Mouse (Mus musculus): ENCODE measurements around the gene C1qtnf5. TPM values are rescaled to one million over a fixed set of nuclear protein-coding genes. Genes with fewer than 3 reads are reported as not detected.

The C1qtnf5 gene
- polyA plus RNA-seq, 1 experiment from 2014 or later, result 9.8 TPM

- Histone ChIP-seq H3K4me3 (ENCODE audit: low read depth, low read length) (no peak overlapping the region), H3K4me1 (ENCODE audit: insufficient read depth, low read depth, low read length) (no peaks in the 10 kb centered on the region), H3K27ac (ENCODE audit: low read length) (no peak overlapping the region), H3K4me2 (replicated peaks; ENCODE audit: low read depth, low read length) (no peak overlapping the region), H3K36me3 (ENCODE audit: insufficient read depth, low read length) (peaks cover 10% of the 10 kb centered on the region), H3K27me3 (replicated peaks; ENCODE audit: insufficient read depth, low read length) (no peaks in the 10 kb centered on the region), H3K9me3 (ENCODE audit: low read length) (no peaks in the 10 kb centered on the region), H3K9ac (replicated peaks; ENCODE audit: low read depth) (no peak overlapping the region)
- no peak for ATAC-seq
- no peak for DNase-seq (ENCODE audit: low spot score)
- no peak for TF ChIP-seq EP300 (IDR thresholded peaks at IDR 0.05)
- TF ChIP-seq CTCF (IDR thresholded peaks at IDR 0.05), result no peak
Measured at GRCm38 (mm10) chr9:44144718-44145060, 37.6 kb downstream of the C1qtnf5 start.

DNA sequence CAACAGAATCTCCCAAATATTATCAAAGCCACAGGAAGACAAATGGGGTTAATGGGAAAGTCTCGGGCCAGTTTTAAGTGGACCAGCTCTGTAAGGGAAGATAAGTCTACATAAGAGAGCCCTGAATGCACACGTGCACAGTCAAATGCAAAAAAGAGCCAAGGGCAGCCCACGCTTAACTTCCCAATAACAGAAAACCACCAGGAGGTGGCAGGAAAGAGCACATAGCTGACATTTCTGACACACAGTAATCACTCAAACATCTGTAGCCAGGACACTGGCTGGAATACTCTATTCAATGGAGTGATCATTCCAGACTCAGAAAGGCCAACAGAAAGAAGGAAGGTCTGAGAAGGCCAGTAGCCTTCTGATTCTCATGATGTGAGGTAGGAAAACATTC is 40.2 kb downstream of the C1qtnf5 start:
- H3K4me1 ChIP-seq (ENCODE audit: insufficient read depth, low read depth, low read length), result no peaks in the 10 kb centered on the region
- WGBS, result 43% methylated on average over 3 of the region's 3 CpGs
- H3K4me2 ChIP-seq (replicated peaks; ENCODE audit: low read depth, low read length), result no peak overlapping the region
- no peaks in the 10 kb centered on the region for H3K9me3 ChIP-seq (ENCODE audit: low read length)
- no peak overlapping the region for H3K4me3 ChIP-seq (ENCODE audit: low read depth, low read length)
- H3K27me3 ChIP-seq (replicated peaks; ENCODE audit: insufficient read depth, low read length), result no peaks in the 10 kb centered on the region
- no peak overlapping the region for H3K27ac ChIP-seq (ENCODE audit: low read length)
- DNase-seq (ENCODE audit: low spot score), result peak; percentile 34
- peak; percentile 25; the same call in 1 of the 2 replicates for ATAC-seq
- H3K9ac ChIP-seq (replicated peaks; ENCODE audit: low read depth), result no peak overlapping the region
- TF ChIP-seq CTCF (IDR thresholded peaks at IDR 0.05), result peak; percentile 73
- TF ChIP-seq EP300 (IDR thresholded peaks at IDR 0.05), result no peak
- no peaks in the 10 kb centered on the region; the same call in 1 of the 2 replicates for H3K36me3 ChIP-seq (ENCODE audit: insufficient read depth, low read length)

Other genes with a start within 250 kb of the C1qtnf5 start
- 2.9 and 5.0 TPM in 2 replicates for gene Thy1, start 63.9 kb upstream of the C1qtnf5 start, polyA plus RNA-seq (2015; fragmentation: Nextera tagmentation; extraction: Ambion mirVana)
- 11.0 TPM in 2 replicates for gene Usp2, start 40.2 kb upstream of the C1qtnf5 start, polyA plus RNA-seq (2015; fragmentation: Nextera tagmentation; extraction: Ambion mirVana)
- gene Mfrp, start 5.5 kb upstream of the C1qtnf5 start, polyA plus RNA-seq (2015; fragmentation: Nextera tagmentation; extraction: Ambion mirVana), result 0.08 TPM in 1 of 2 replicates, not detected in the other
- gene Gm49380, start 6.3 kb downstream of the C1qtnf5 start, polyA plus RNA-seq (2015; fragmentation: Nextera tagmentation; extraction: Ambion mirVana), result 0.29 and 0.30 TPM in 2 replicates
- 18.8 and 19.0 TPM in 2 replicates for gene Rnf26, start 6.3 kb downstream of the C1qtnf5 start, polyA plus RNA-seq (2015; fragmentation: Nextera tagmentation; extraction: Ambion mirVana)
- gene Mcam, start 27.2 kb downstream of the C1qtnf5 start, polyA plus RNA-seq (2015; fragmentation: Nextera tagmentation; extraction: Ambion mirVana), result 113 and 116 TPM in 2 replicates
- 6.8 and 9.3 TPM in 2 replicates for gene Cbl, start 126.8 kb downstream of the C1qtnf5 start, polyA plus RNA-seq (2015; fragmentation: Nextera tagmentation; extraction: Ambion mirVana)
- gene Ccdc153, start 133.4 kb downstream of the C1qtnf5 start, polyA plus RNA-seq (2015; fragmentation: Nextera tagmentation; extraction: Ambion mirVana), result 59.6 and 60.0 TPM in 2 replicates
- 0.13 TPM in 1 of 2 replicates, not detected in the other for gene Pdzd3, start 144.2 kb downstream of the C1qtnf5 start, polyA plus RNA-seq (2015; fragmentation: Nextera tagmentation; extraction: Ambion mirVana)
- 9.4 and 10.1 TPM in 2 replicates for gene Nlrx1, start 161.4 kb downstream of the C1qtnf5 start, polyA plus RNA-seq (2015; fragmentation: Nextera tagmentation; extraction: Ambion mirVana)
- gene Abcg4, start 181.4 kb downstream of the C1qtnf5 start, polyA plus RNA-seq (2015; fragmentation: Nextera tagmentation; extraction: Ambion mirVana), result 0.47 and 0.63 TPM in 2 replicates
- gene Hinfp, start 198.4 kb downstream of the C1qtnf5 start, polyA plus RNA-seq (2015; fragmentation: Nextera tagmentation; extraction: Ambion mirVana), result 10.0 and 11.3 TPM in 2 replicates
- gene C2cd2l, start 213.0 kb downstream of the C1qtnf5 start, polyA plus RNA-seq (2015; fragmentation: Nextera tagmentation; extraction: Ambion mirVana), result 8.1 and 10.3 TPM in 2 replicates
- gene Dpagt1, start 218.8 kb downstream of the C1qtnf5 start, polyA plus RNA-seq (2015; fragmentation: Nextera tagmentation; extraction: Ambion mirVana), result 38.3 and 42.1 TPM in 2 replicates
- 50.0 and 52.7 TPM in 2 replicates for gene H2afx, start 227.4 kb downstream of the C1qtnf5 start, polyA plus RNA-seq (2015; fragmentation: Nextera tagmentation; extraction: Ambion mirVana)
- gene Hmbs, start 237.0 kb downstream of the C1qtnf5 start, polyA plus RNA-seq (2015; fragmentation: Nextera tagmentation; extraction: Ambion mirVana), result 57.5 and 59.3 TPM in 2 replicates

Measured in lung, postnatal 0 days (tissue).